Mouse (Mus musculus) lung, adult 18-20 months (tissue): Measurements from ENCODE around the gene Srd5a3.
"Not testable (repeated sequence)": the region's sequence is repeated elsewhere in the genome, so short reads cannot be mapped to it uniquely, and the experiment has no call there.

Source experiments
- DNase-seq, 2 experiments: peaks; one replicate each; pipeline ENCODE4 v3.0.0; 2022; ENCODE audit warnings: mixed read lengths in 2 of 2

The Srd5a3 gene

GRCm38 (mm10) chr5:76139808-76140729 is at the start of gene Srd5a3:
Gene Srd5a3, plus strand, starts transcription at chr5:76140271.
- peak; percentile 97 to 98 for DNase-seq

- not testable (repeated sequence) for DNase-seq
Measured at GRCm38 (mm10) chr5:76103809-76104208, 36.3 kb upstream of the Srd5a3 start.

GRCm38 (mm10) chr5:76107306-76107705 is 32.8 kb upstream of the Srd5a3 start:
- DNase-seq: no peak

GRCm38 (mm10) chr5:76108496-76108895 is 31.6 kb upstream of the Srd5a3 start:
- DNase-seq: no peak

- DNase-seq: no peak
Measured at GRCm38 (mm10) chr5:76111173-76111572, 28.9 kb upstream of the Srd5a3 start.

GRCm38 (mm10) chr5:76112016-76112415 is 28.1 kb upstream of the Srd5a3 start:
- no peak for DNase-seq

GRCm38 (mm10) chr5:76115436-76116041 is 24.5 kb upstream of the Srd5a3 start:
- no peak for DNase-seq

GRCm38 (mm10) chr5:76118441-76118840 is 21.6 kb upstream of the Srd5a3 start:
- DNase-seq: peak; percentile 53 to 54

GRCm38 (mm10) chr5:76120634-76121033 is 19.4 kb upstream of the Srd5a3 start:
- no peak for DNase-seq

- peak in 1 of 2 experiments; percentile 8 for DNase-seq
Measured at GRCm38 (mm10) chr5:76127584-76128316, 12.3 kb upstream of the Srd5a3 start.

- DNase-seq: no peak
Measured at GRCm38 (mm10) chr5:76130292-76130691, 9.8 kb upstream of the Srd5a3 start.

GRCm38 (mm10) chr5:76131990-76132389 is 8.1 kb upstream of the Srd5a3 start:
- DNase-seq: no peak

GRCm38 (mm10) chr5:76135644-76136043 is 4.4 kb upstream of the Srd5a3 start:
- DNase-seq: peak; percentile 29 to 42

- DNase-seq: no peak
Measured at GRCm38 (mm10) chr5:76136271-76136670, 3.8 kb upstream of the Srd5a3 start.

GRCm38 (mm10) chr5:76137586-76137985 is 2.5 kb upstream of the Srd5a3 start:
- DNase-seq: no peak

GRCm38 (mm10) chr5:76138071-76138470 is 2.0 kb upstream of the Srd5a3 start:
- DNase-seq: no peak

- DNase-seq: peak in 1 of 2 experiments; percentile 25
Measured at GRCm38 (mm10) chr5:76138512-76138911, 1.6 kb upstream of the Srd5a3 start.

GRCm38 (mm10) chr5:76139171-76139671 is 850 bp upstream of the Srd5a3 start:
- DNase-seq: peak; percentile 24 to 41

GRCm38 (mm10) chr5:76140730-76141066 is 627 bp downstream of the Srd5a3 start:
- DNase-seq: no peak

- no peak for DNase-seq
Measured at GRCm38 (mm10) chr5:76143356-76143755, 3.3 kb downstream of the Srd5a3 start.

- DNase-seq: no peak
Measured at GRCm38 (mm10) chr5:76146401-76146800, 6.3 kb downstream of the Srd5a3 start.

GRCm38 (mm10) chr5:76149436-76149835 is 9.4 kb downstream of the Srd5a3 start:
- no peak for DNase-seq

- no peak for DNase-seq
Measured at GRCm38 (mm10) chr5:76152956-76153355, 12.9 kb downstream of the Srd5a3 start.
